Mouse (Mus musculus): ENCODE measurements around the gene Nme7. TPM values are rescaled to one million over a fixed set of nuclear protein-coding genes. Genes with fewer than 3 reads are reported as not detected.

The Nme7 gene
- total RNA-seq, 1 experiment from 2014 or later: 37.0 TPM

- ATAC-seq (replicated peaks; ENCODE audit: low read depth, poor library complexity, severe bottlenecking): no peak
Observed at GRCm38 (mm10) chr1:164420623-164421354, 116.9 kb downstream of the Nme7 start.

- ATAC-seq (replicated peaks; ENCODE audit: low read depth, poor library complexity, severe bottlenecking): peak; percentile 63
Observed at GRCm38 (mm10) chr1:164426227-164426626, 122.3 kb downstream of the Nme7 start.

GRCm38 (mm10) chr1:164427777-164428176 is 123.9 kb downstream of the Nme7 start:
- ATAC-seq (replicated peaks; ENCODE audit: low read depth, poor library complexity, severe bottlenecking): no peak

- ATAC-seq (replicated peaks; ENCODE audit: low read depth, poor library complexity, severe bottlenecking): no peak
Observed at GRCm38 (mm10) chr1:164428644-164429043, 124.7 kb downstream of the Nme7 start.

GRCm38 (mm10) chr1:164432649-164433048 is 128.7 kb downstream of the Nme7 start:
- ATAC-seq (replicated peaks; ENCODE audit: low read depth, poor library complexity, severe bottlenecking): no peak

GRCm38 (mm10) chr1:164434049-164434448 is 130.1 kb downstream of the Nme7 start:
- no peak for ATAC-seq (replicated peaks; ENCODE audit: low read depth, poor library complexity, severe bottlenecking)

GRCm38 (mm10) chr1:164436749-164437148 is 132.8 kb downstream of the Nme7 start:
- ATAC-seq (replicated peaks; ENCODE audit: low read depth, poor library complexity, severe bottlenecking): no peak

GRCm38 (mm10) chr1:164440230-164440629 is 136.3 kb downstream of the Nme7 start:
- peak; percentile 96 for ATAC-seq (replicated peaks; ENCODE audit: low read depth, poor library complexity, severe bottlenecking)

- no peak for ATAC-seq (replicated peaks; ENCODE audit: low read depth, poor library complexity, severe bottlenecking)
Observed at GRCm38 (mm10) chr1:164440708-164441407, 136.9 kb downstream of the Nme7 start.

GRCm38 (mm10) chr1:164441408-164441974 is 137.6 kb downstream of the Nme7 start:
- peak; percentile 27 for ATAC-seq (replicated peaks; ENCODE audit: low read depth, poor library complexity, severe bottlenecking)

- no peak for ATAC-seq (replicated peaks; ENCODE audit: low read depth, poor library complexity, severe bottlenecking)
Observed at GRCm38 (mm10) chr1:164445620-164446162, 141.8 kb downstream of the Nme7 start.

GRCm38 (mm10) chr1:164446535-164446934 is 142.6 kb downstream of the Nme7 start:
- no peak for ATAC-seq (replicated peaks; ENCODE audit: low read depth, poor library complexity, severe bottlenecking)

GRCm38 (mm10) chr1:164447521-164447920 is 143.6 kb downstream of the Nme7 start:
- no peak for ATAC-seq (replicated peaks; ENCODE audit: low read depth, poor library complexity, severe bottlenecking)

- no peak for ATAC-seq (replicated peaks; ENCODE audit: low read depth, poor library complexity, severe bottlenecking)
Observed at GRCm38 (mm10) chr1:164449626-164450025, 145.7 kb downstream of the Nme7 start.

- ATAC-seq (replicated peaks; ENCODE audit: low read depth, poor library complexity, severe bottlenecking): no peak
Observed at GRCm38 (mm10) chr1:164450231-164450630, 146.3 kb downstream of the Nme7 start.

- no peak for ATAC-seq (replicated peaks; ENCODE audit: low read depth, poor library complexity, severe bottlenecking)
Observed at GRCm38 (mm10) chr1:164450644-164451043, 146.7 kb downstream of the Nme7 start.

GRCm38 (mm10) chr1:164451346-164451745 is 147.4 kb downstream of the Nme7 start:
- ATAC-seq (replicated peaks; ENCODE audit: low read depth, poor library complexity, severe bottlenecking): no peak

- peak; percentile 50 for ATAC-seq (replicated peaks; ENCODE audit: low read depth, poor library complexity, severe bottlenecking)
Observed at GRCm38 (mm10) chr1:164452580-164452979, 148.7 kb downstream of the Nme7 start.

GRCm38 (mm10) chr1:164453146-164453545 is 149.2 kb downstream of the Nme7 start:
- ATAC-seq (replicated peaks; ENCODE audit: low read depth, poor library complexity, severe bottlenecking): no peak

- ATAC-seq (replicated peaks; ENCODE audit: low read depth, poor library complexity, severe bottlenecking): peak; percentile 43
Observed at GRCm38 (mm10) chr1:164453739-164454138, 149.8 kb downstream of the Nme7 start.
